Mouse (Mus musculus): ENCODE measurements at regions not wholly inside any gene's neighbourhood (a gene's known extent, or its start where the extent isn't known, plus 50 kb on each side); places are given as distances from the start of the nearest gene placed in this dataset.

GRCm38 (mm10) chr14:54021443-54021842, 232.5 kb downstream of the Dad1 start:
- H3K4me2 ChIP-seq (ENCODE audit: insufficient read depth, low read depth, poor library complexity, severe bottlenecking), result no peak overlapping the region
- in situ Hi-C loops (cut with MboI; ENCODE audit: low pct_ligation_motif_present, low pct_unique_long_range_greater_than_20kb, low sequenced_read_pairs), result no loop called here
- no peak overlapping the region for H3K9ac ChIP-seq (ENCODE audit: insufficient read depth, low read depth)
- H3K27ac ChIP-seq (ENCODE audit: insufficient read depth, low read depth), result no peak overlapping the region
- dilution Hi-C loops (cut with MboI; ENCODE audit: extremely low pct_ligation_motif_present, extremely low pct_unique_long_range_greater_than_20kb, low sequenced_read_pairs), result no loop called here
- H3K4me3 ChIP-seq (replicated peaks in 1 of 3; ENCODE audit: low read depth in 2 of 3, low read length in 2 of 3, poor library complexity in 1 of 3), result no peak overlapping the region
- no peaks in the 10 kb centered on the region for H3K79me2 ChIP-seq (replicated peaks; ENCODE audit: control insufficient read depth, extremely low read depth, insufficient read depth, poor library complexity, severe bottlenecking)
- H3K4me1 ChIP-seq (ENCODE audit: control insufficient read depth in 1 of 2, insufficient read depth in 2 of 2), result no peaks in the 10 kb centered on the region
- DNase-seq (ENCODE audit: extremely low read depth), result no peak
- H3K27me3 ChIP-seq (replicated peaks), result no peaks in the 10 kb centered on the region
- no peaks in the 10 kb centered on the region for H3K36me3 ChIP-seq (replicated peaks in 1 of 2; ENCODE audit: control insufficient read depth in 1 of 2, insufficient read depth in 1 of 2, low read length in 1 of 2)
- no peaks in the 10 kb centered on the region for H3K9me3 ChIP-seq (replicated peaks; ENCODE audit: low read length)
- no peak for TF ChIP-seq GABPA (IDR thresholded peaks at IDR 0.05; ENCODE audit: insufficient replicate concordance, low read depth, low read length)
- no peak for TF ChIP-seq USF1 (IDR thresholded peaks at IDR 0.05; ENCODE audit: low read depth, low read length)
- TF ChIP-seq MEF2A (IDR thresholded peaks at IDR 0.05; ENCODE audit: borderline replicate concordance, low read depth, low read length), result no peak
- TF ChIP-seq E2F4 (IDR thresholded peaks at IDR 0.05; ENCODE audit: insufficient replicate concordance, low read depth, low read length), result no peak
- no peak for TF ChIP-seq ETS1 (conservative IDR thresholded peaks at IDR 0.05; ENCODE audit: low read depth, low read length)
- TF ChIP-seq MAFK (IDR thresholded peaks at IDR 0.05; ENCODE audit: insufficient replicate concordance, low read length), result no peak
- no peak for TF ChIP-seq BHLHE40 (IDR thresholded peaks at IDR 0.05; ENCODE audit: low read depth, low read length)
- TF ChIP-seq SMC3 (IDR thresholded peaks at IDR 0.05; ENCODE audit: low read depth, low read length), result no peak
- TF ChIP-seq MYC (IDR thresholded peaks at IDR 0.05; ENCODE audit: low read depth, low read length), result no peak
- TF ChIP-seq PAX5 (IDR thresholded peaks at IDR 0.05; ENCODE audit: low read length), result no peak

GRCm38 (mm10) chr14:54014628-54015027, 239.3 kb downstream of the Dad1 start:
- no peaks in the 10 kb centered on the region for H3K9me3 ChIP-seq (replicated peaks; ENCODE audit: low read length)
- DNase-seq (ENCODE audit: extremely low read depth), result no peak
- no peak overlapping the region for H3K9ac ChIP-seq (ENCODE audit: insufficient read depth, low read depth)
- in situ Hi-C loops (cut with MboI; ENCODE audit: low pct_ligation_motif_present, low pct_unique_long_range_greater_than_20kb, low sequenced_read_pairs), result no loop called here
- H3K27me3 ChIP-seq (replicated peaks), result no peaks in the 10 kb centered on the region
- TF ChIP-seq NELFE (IDR thresholded peaks at IDR 0.05; ENCODE audit: low read depth, low read length) (no peak), PAX5 (IDR thresholded peaks at IDR 0.05; ENCODE audit: low read length) (no peak), ZC3H11A (IDR thresholded peaks at IDR 0.05; ENCODE audit: low read depth, low read length) (no peak), MAFK (IDR thresholded peaks at IDR 0.05; ENCODE audit: insufficient replicate concordance, low read length) (no peak), HCFC1 (IDR thresholded peaks at IDR 0.05; ENCODE audit: low read depth, low read length) (no peak), MAX (IDR thresholded peaks at IDR 0.05; ENCODE audit: low read length) (no peak), SMC3 (IDR thresholded peaks at IDR 0.05; ENCODE audit: low read depth, low read length) (no peak), NRF1 (IDR thresholded peaks at IDR 0.05; ENCODE audit: low read depth, low read length) (no peak), GABPA (IDR thresholded peaks at IDR 0.05; ENCODE audit: insufficient replicate concordance, low read depth, low read length) (no peak), RCOR1 (conservative IDR thresholded peaks at IDR 0.05; ENCODE audit: low read depth, low read length) (no peak), USF1 (IDR thresholded peaks at IDR 0.05; ENCODE audit: low read depth, low read length) (no peak), CHD1 (IDR thresholded peaks at IDR 0.05; ENCODE audit: low read depth, low read length) (no peak), POLR2A (IDR thresholded peaks at IDR 0.05; ENCODE audit: low read depth, low read length) (no peak)
- no peak overlapping the region for H3K4me2 ChIP-seq (ENCODE audit: insufficient read depth, low read depth, poor library complexity, severe bottlenecking)
- H3K4me1 ChIP-seq (ENCODE audit: control insufficient read depth in 1 of 2, insufficient read depth in 2 of 2), result peaks cover 0 to 2% of the 10 kb centered on the region in 2 experiments; a peak in 1 of 4 replicates
- H3K79me2 ChIP-seq (replicated peaks; ENCODE audit: control insufficient read depth, extremely low read depth, insufficient read depth, poor library complexity, severe bottlenecking), result no peaks in the 10 kb centered on the region
- no peak overlapping the region for H3K27ac ChIP-seq (ENCODE audit: insufficient read depth, low read depth)
- no peaks in the 10 kb centered on the region for H3K36me3 ChIP-seq (replicated peaks in 1 of 2; ENCODE audit: control insufficient read depth in 1 of 2, insufficient read depth in 1 of 2, low read length in 1 of 2)
- dilution Hi-C loops (cut with MboI; ENCODE audit: extremely low pct_ligation_motif_present, extremely low pct_unique_long_range_greater_than_20kb, low sequenced_read_pairs), result no loop called here
- no peak overlapping the region for H3K4me3 ChIP-seq (replicated peaks in 1 of 3; ENCODE audit: low read depth in 2 of 3, low read length in 2 of 3, poor library complexity in 1 of 3)
